Comparison of ENCODE assay signal across 9 mouse cellular contexts in the genomic region with DNA sequence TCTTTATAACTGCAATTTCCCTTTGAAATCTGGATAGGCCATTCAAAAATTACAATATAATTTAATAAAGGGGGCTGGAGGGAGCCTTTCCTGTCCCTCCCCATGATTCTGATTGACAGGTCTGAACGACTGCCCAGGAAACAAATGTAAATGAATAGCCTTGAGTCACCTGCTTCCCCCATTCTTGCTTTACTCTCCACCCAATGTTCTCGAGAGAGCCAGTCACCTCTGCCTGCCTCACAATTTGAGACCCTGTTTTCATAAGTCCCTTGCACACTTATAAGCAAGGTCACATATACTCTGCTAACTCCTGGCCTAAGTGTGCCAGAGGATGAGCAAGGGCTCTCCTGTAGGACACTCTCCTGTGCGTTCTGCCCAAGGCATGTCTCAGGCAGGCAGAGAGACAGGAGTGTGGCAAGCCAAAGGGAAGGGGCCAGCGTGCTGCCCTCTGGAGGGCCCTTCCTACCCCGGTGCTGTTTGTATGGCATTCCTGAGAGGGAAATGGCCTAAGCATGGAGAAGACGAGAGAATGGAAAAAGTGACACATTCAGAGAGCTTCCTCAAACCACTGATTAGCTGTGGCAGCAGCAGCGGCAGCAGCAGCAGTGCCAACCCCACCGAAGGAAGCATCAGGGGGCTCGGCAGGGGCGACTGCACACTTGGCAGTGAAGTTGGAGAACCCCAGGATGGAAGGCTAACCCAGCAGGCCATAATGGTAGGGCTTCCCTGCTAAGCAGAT. TPM values are rescaled to one million over a fixed set of nuclear protein-coding genes. Genes with fewer than 3 reads are reported as not detected.
DNase-seq lines count a peak whose midpoint lies in the region; ATAC-seq lines count a peak whose summit lies in the region.
"Had no signal": no experiment of that assay in that cellular context is flagged by ENCODE, and none has a peak within 500 bp of the region (broad histone marks: within the 10 kb centered on the region; RNA-seq: fewer than 3 reads in every experiment).

No protein-coding gene starts in this region.

- peak; percentile 95 for DNase-seq in heart, adult 11 months
- DNase-seq in heart, postnatal 36 days: no peak
- DNase-seq in c-Kit-positive CD71-negative TER-119-negative erythroid progenitor cells, embryonic 14.5 days (ENCODE audit: low read depth): peak; percentile 45
- no peak for DNase-seq in hindbrain, embryonic 11.5 days (ENCODE audit: low spot score)
- no peak for DNase-seq in adrenal gland, postnatal 36 days
- no peak for DNase-seq in thymus, postnatal 14 days

- H3K36me3 ChIP-seq in hindbrain, embryonic 11.5 days (ENCODE audit: control insufficient read depth, insufficient read depth, low read length): no peaks in the 10 kb centered on the region

- H3K9ac ChIP-seq in hindbrain, embryonic 11.5 days (ENCODE audit: low read depth, low read length): peak overlapping the region; percentile 23; the same call in 1 of the 2 replicates

- no peak overlapping the region for H3K4me2 ChIP-seq in hindbrain, embryonic 11.5 days (replicated peaks; ENCODE audit: low read depth, low read length)

- H3K27me3 ChIP-seq in hindbrain, embryonic 11.5 days (ENCODE audit: control insufficient read depth, insufficient read depth, low read length): no peaks in the 10 kb centered on the region

- H3K4me1 ChIP-seq in hindbrain, embryonic 11.5 days (replicated peaks; ENCODE audit: control insufficient read depth, insufficient read depth, low read length): peaks cover 22% of the 10 kb centered on the region

- peak overlapping the region; percentile 33; the same call in 1 of the 2 replicates for H3K27ac ChIP-seq in hindbrain, embryonic 11.5 days (ENCODE audit: low read depth, low read length)

- ATAC-seq in hindbrain, embryonic 11.5 days (ENCODE audit: low FRiP score): no peak
- ATAC-seq in megakaryocyte, adult 5-6 weeks (ENCODE audit: poor library complexity, severe bottlenecking): peak; percentile 30; the same call in 1 of the 2 replicates
- no peak for ATAC-seq in cerebellum, adult (ENCODE audit: insufficient number of reproducible peaks, low FRiP score, low TSS enrichment)

- H3K4me3 ChIP-seq in hindbrain, embryonic 11.5 days (ENCODE audit: low read depth, low read length): no peak overlapping the region; the same call in 1 of the 2 replicates
- H3K4me3 ChIP-seq: myocyte had no signal

- WGBS in hindbrain, embryonic 11.5 days: 30% methylated on average over 10 of the region's 10 CpGs

- intact Hi-C loops in heart, postnatal 36 days (cut with DNase I): no loop called here

- H3K9me3 ChIP-seq in hindbrain, embryonic 11.5 days (ENCODE audit: control insufficient read depth, low read length): no peaks in the 10 kb centered on the region

RNA-seq across cellular contexts. Expression of a gene that starts 5.3 kb away (rescaled TPM):
- 1 to 10 TPM; 2.7 to 4.0 TPM for total RNA-seq in heart, postnatal 36 days (2021)
- 16.0 and 21.5 TPM in 2 replicates for polyA plus RNA-seq in hindbrain, embryonic 11.5 days (2014; fragmentation: Nextera tagmentation; extraction: Ambion mirVana)
- total RNA-seq in megakaryocyte, adult 5-6 weeks (2015): not detected in 2 replicates
- total RNA-seq in megakaryocyte, adult 5-6 weeks (2017): 0.07 and 0.16 TPM in 2 replicates
- total RNA-seq in adrenal gland, postnatal 36 days (2021): 10 to 100 TPM in 1 of 2 experiments, 1 to 10 TPM in 1; 6.8 to 11.7 TPM

RNA-seq across cellular contexts. Expression of a gene that starts 21.8 kb away (rescaled TPM):
- 10 to 100 TPM; 24.5 to 29.1 TPM for total RNA-seq in heart, postnatal 36 days (2021)
- polyA plus RNA-seq in hindbrain, embryonic 11.5 days (2014; fragmentation: Nextera tagmentation; extraction: Ambion mirVana): 22.7 and 29.8 TPM in 2 replicates
- 3.5 and 4.9 TPM in 2 replicates for total RNA-seq in megakaryocyte, adult 5-6 weeks (2015)
- total RNA-seq in megakaryocyte, adult 5-6 weeks (2017): 13.1 and 15.0 TPM in 2 replicates
- 10 to 100 TPM; 35.3 to 50.3 TPM for total RNA-seq in adrenal gland, postnatal 36 days (2021)

RNA-seq across cellular contexts. Expression of a gene that starts 22.0 kb away (rescaled TPM):
- total RNA-seq in heart, postnatal 36 days (2021): 100 to 1,000 TPM; 130 to 134 TPM
- polyA plus RNA-seq in hindbrain, embryonic 11.5 days (2014; fragmentation: Nextera tagmentation; extraction: Ambion mirVana): 94.8 and 95.2 TPM in 2 replicates
- 46.2 and 67.5 TPM in 2 replicates for total RNA-seq in megakaryocyte, adult 5-6 weeks (2015)
- total RNA-seq in megakaryocyte, adult 5-6 weeks (2017): 42.7 and 53.9 TPM in 2 replicates
- 100 to 1,000 TPM in 1 of 2 experiments, 10 to 100 TPM in 1; 92.6 to 114 TPM for total RNA-seq in adrenal gland, postnatal 36 days (2021)

RNA-seq across cellular contexts. Expression of a gene that starts 26.1 kb away (rescaled TPM):
- 10 to 100 TPM; 20.7 to 23.8 TPM for total RNA-seq in heart, postnatal 36 days (2021)
- 25.9 and 30.5 TPM in 2 replicates for polyA plus RNA-seq in hindbrain, embryonic 11.5 days (2014; fragmentation: Nextera tagmentation; extraction: Ambion mirVana)
- total RNA-seq in megakaryocyte, adult 5-6 weeks (2015): 1.7 and 1.9 TPM in 2 replicates
- total RNA-seq in megakaryocyte, adult 5-6 weeks (2017): 1.9 and 2.4 TPM in 2 replicates
- 10 to 100 TPM; 36.3 to 42.2 TPM for total RNA-seq in adrenal gland, postnatal 36 days (2021)

RNA-seq across cellular contexts. Expression of a gene that starts 50.2 kb away (rescaled TPM):
- total RNA-seq in heart, postnatal 36 days (2021): 10 to 100 TPM in 1 of 2 experiments, 1 to 10 TPM in 1; 9.5 to 10.7 TPM
- polyA plus RNA-seq in hindbrain, embryonic 11.5 days (2014; fragmentation: Nextera tagmentation; extraction: Ambion mirVana): 57.9 and 58.4 TPM in 2 replicates
- 9.6 and 10.6 TPM in 2 replicates for total RNA-seq in megakaryocyte, adult 5-6 weeks (2015)
- 62.2 and 75.0 TPM in 2 replicates for total RNA-seq in megakaryocyte, adult 5-6 weeks (2017)
- 10 to 100 TPM; 23.8 to 30.4 TPM for total RNA-seq in adrenal gland, postnatal 36 days (2021)

Comparison
In these comparisons a context has a peak if more than half of its experiments do, and no peak if none do; other contexts are left out.
1. DNase-seq: peak in heart, adult 11 months (single experiment) and c-Kit-positive CD71-negative TER-119-negative erythroid progenitor cells, embryonic 14.5 days (single experiment); none in heart, postnatal 36 days (0 of 2), hindbrain, embryonic 11.5 days (single experiment), adrenal gland, postnatal 36 days (0 of 2) and thymus, postnatal 14 days (single experiment).